Mouse (Mus musculus): ENCODE measurements at regions not wholly inside any gene's neighbourhood (a gene's known extent, or its start where the extent isn't known, plus 50 kb on each side); places are given as distances from the start of the nearest gene placed in this dataset.

- DNase-seq (ENCODE audit: extremely low spot score, low spot score) = peak; percentile 29
These were observed 375.2 kb downstream of the Shisa9 start for GRCm38 (mm10) chr16:12359116-12359515.

DNA sequence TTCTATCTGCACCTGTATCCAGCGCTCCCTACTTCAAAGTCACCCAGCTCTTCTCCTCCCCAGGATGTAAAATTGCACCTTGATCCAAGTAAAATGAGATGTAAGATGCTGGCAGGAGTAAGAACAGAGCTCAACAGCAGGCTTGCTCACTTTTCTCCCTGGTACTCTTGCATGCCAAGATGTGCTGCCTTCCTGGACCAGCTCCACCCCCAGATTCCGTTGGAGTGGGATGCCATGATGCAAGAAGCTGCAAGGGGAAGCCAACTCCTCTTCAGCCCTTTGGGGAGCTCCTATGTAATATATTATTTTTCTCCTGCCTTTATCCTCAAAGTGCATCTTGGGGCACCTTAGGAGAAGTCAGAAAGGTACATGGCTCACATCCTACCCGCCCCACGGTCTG lies 405.6 kb downstream of the Shisa9 start:
- DNase-seq (ENCODE audit: extremely low spot score, low spot score) = no peak

DNA sequence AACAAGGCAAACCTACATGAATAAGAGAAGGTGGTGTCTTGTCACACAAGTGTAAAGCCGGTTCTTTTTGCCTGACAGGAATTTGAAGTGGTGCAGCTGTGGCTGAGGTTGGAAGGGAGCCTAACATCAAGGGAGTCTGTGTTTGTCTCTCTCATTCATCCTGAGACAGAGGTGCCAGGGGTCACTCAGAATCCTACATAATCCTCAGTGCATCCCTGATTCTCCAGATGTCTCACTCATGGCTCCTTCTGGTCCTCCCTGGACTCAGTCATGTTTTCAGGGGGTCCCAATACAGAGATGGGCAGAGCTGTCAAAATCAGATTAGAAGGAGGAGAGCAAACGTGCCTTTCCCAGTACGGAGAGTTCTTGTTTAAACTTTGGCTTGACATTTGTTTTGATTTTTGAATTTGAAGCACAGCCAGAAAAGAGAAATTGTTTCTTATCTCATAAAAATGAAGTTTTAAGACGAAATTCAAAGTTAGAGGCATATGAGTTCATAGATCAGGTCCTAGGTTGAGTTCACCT lies 451.8 kb downstream of the Shisa9 start:
- no peak for DNase-seq (ENCODE audit: extremely low spot score, low spot score)

DNA sequence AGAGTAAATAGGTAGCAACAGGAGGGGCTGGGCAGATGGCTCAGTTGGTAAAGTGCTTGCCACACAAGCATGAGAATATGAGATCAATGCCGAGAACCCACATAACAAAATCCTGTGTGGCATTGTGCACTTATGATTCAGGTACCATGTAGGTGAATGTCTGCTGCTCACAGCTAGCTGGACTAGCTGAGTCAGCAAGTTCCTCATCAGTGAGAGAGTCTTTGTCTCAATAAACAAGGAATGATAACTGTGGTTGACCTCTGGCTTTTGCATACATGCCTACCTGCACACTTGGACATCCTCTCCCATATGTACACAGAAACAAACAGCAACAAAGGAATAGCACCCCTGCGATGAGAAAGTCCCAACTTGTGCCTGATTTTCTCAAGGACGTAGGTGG lies 454.7 kb downstream of the Shisa9 start:
- no peak for DNase-seq (ENCODE audit: extremely low spot score, low spot score)

DNA sequence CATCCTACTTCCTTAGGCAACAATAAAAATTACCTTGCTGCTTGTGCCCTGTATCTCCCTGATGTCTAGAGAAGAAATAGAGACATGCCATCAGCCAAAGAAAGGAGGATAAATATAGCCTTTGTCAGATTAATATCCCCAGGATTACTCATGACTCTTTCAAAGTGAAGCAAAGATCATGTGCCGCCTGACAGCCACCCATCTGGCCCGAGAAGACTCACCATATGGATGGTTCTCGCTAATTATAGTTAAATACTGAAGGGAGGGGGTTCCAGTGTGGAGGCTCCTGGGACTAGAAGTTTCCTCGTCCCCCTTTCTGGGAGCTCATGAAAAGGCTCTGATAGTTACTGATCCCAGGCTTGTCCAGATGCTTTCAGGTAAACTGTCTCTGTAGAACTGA lies 470.9 kb downstream of the Shisa9 start:
- DNase-seq (ENCODE audit: extremely low spot score, low spot score) = no peak

Measured in neural tube, embryonic 10.5 days (tissue).